Mouse (Mus musculus) cerebellum, adult 9-11 months (tissue): ENCODE data around the gene Akt2.

Experiments used
- DNase-seq: peaks from one replicate; pipeline ENCODE4 v3.0.0; 2022

Gene Akt2

GRCm38 (mm10) chr7:27590566-27591213 lies 662 bp upstream of the Akt2 start:
- peak; percentile 57 for DNase-seq

- DNase-seq, result peak; percentile 77
Measured at GRCm38 (mm10) chr7:27592217-27592929, 1.0 kb downstream of the Akt2 start.

GRCm38 (mm10) chr7:27592934-27593645 lies 1.7 kb downstream of the Akt2 start:
- DNase-seq, result peak; percentile 65

- DNase-seq, result peak; percentile 61
Measured at GRCm38 (mm10) chr7:27596586-27597503, 5.5 kb downstream of the Akt2 start.

GRCm38 (mm10) chr7:27598053-27598452 lies 6.7 kb downstream of the Akt2 start:
- DNase-seq, result peak; percentile 30

- no peak for DNase-seq
Measured at GRCm38 (mm10) chr7:27601628-27602027, 10.3 kb downstream of the Akt2 start.

GRCm38 (mm10) chr7:27602161-27602560 lies 10.8 kb downstream of the Akt2 start:
- DNase-seq, result no peak

- DNase-seq, result no peak
Measured at GRCm38 (mm10) chr7:27602835-27603234, 11.5 kb downstream of the Akt2 start.

- DNase-seq, result peak; percentile 81
Measured at GRCm38 (mm10) chr7:27604661-27605348, 13.5 kb downstream of the Akt2 start.

- DNase-seq, result peak; percentile 88
Measured at GRCm38 (mm10) chr7:27605499-27606285, 14.3 kb downstream of the Akt2 start.

- no peak for DNase-seq
Measured at GRCm38 (mm10) chr7:27606481-27607254, 15.3 kb downstream of the Akt2 start.

GRCm38 (mm10) chr7:27607580-27607979 lies 16.2 kb downstream of the Akt2 start:
- DNase-seq, result peak; percentile 95

GRCm38 (mm10) chr7:27608130-27608529 lies 16.8 kb downstream of the Akt2 start:
- DNase-seq, result no peak

- no peak for DNase-seq
Measured at GRCm38 (mm10) chr7:27609285-27609684, 17.9 kb downstream of the Akt2 start.

- DNase-seq, result no peak
Measured at GRCm38 (mm10) chr7:27609688-27610087, 18.3 kb downstream of the Akt2 start.

- DNase-seq, result no peak
Measured at GRCm38 (mm10) chr7:27610370-27610769, 19.0 kb downstream of the Akt2 start.

GRCm38 (mm10) chr7:27610871-27611270 lies 19.5 kb downstream of the Akt2 start:
- no peak for DNase-seq

- DNase-seq, result no peak
Measured at GRCm38 (mm10) chr7:27612940-27613339, 21.6 kb downstream of the Akt2 start.

GRCm38 (mm10) chr7:27613751-27614499 lies 22.6 kb downstream of the Akt2 start:
- peak; percentile 80 for DNase-seq

- peak; percentile 73 for DNase-seq
Measured at GRCm38 (mm10) chr7:27621028-27621427, 29.7 kb downstream of the Akt2 start.
